10 mouse cellular contexts compared by ENCODE assay signal in genomic region chr5:52309317-52310060, GRCm38 (mm10). TPM values are rescaled to one million over a fixed set of nuclear protein-coding genes. Genes with fewer than 3 reads are reported as not detected.
DNase-seq lines count a peak whose midpoint lies in the region; ATAC-seq and TF ChIP-seq lines count a peak whose summit lies in the region.
"Had no signal": no experiment of that assay in that cellular context is flagged by ENCODE, and none has a peak within 500 bp of the region (broad histone marks: within the 10 kb centered on the region; RNA-seq: fewer than 3 reads in every experiment).

No protein-coding gene starts in this region.

- peak; percentile 79 for ATAC-seq in hindbrain, postnatal 0 days
- ATAC-seq in cerebellum, adult (ENCODE audit: insufficient number of reproducible peaks, low FRiP score, low TSS enrichment) = 0 out of 2 replicates have a peak, but pooled peaks have one; percentile 23
- no peak for ATAC-seq in erythroid progenitor cell, adult 5-6 weeks (replicated peaks; ENCODE audit: low FRiP score, poor library complexity, severe bottlenecking)
- no peak for ATAC-seq in midbrain, embryonic 14.5 days (ENCODE audit: low FRiP score, low TSS enrichment)

- intact Hi-C loops in heart, postnatal 10 days (cut with DNase I) = no loop called here

- DNase-seq in hindbrain, postnatal 0 days (ENCODE audit: low spot score) = peak; percentile 75
- no peak for DNase-seq in hindbrain, embryonic 10.5 days (ENCODE audit: low spot score)
- peak; percentile 86 to 88 for DNase-seq in heart, postnatal 10 days
- DNase-seq in lung, postnatal 10 days = peak; percentile 91
- DNase-seq in MN1 (ENCODE audit: low spot score) = no peak
- no peak for DNase-seq in midbrain, embryonic 14.5 days

- H3K27ac ChIP-seq in hindbrain, postnatal 0 days = no peak overlapping the region
- no peak overlapping the region for H3K27ac ChIP-seq in hindbrain, embryonic 10.5 days
- H3K27ac ChIP-seq in midbrain, embryonic 14.5 days (replicated peaks; ENCODE audit: low read depth, low read length) = no peak overlapping the region
- H3K27ac ChIP-seq: kidney, postnatal 0 days; midbrain, embryonic 12.5 days had no signal

- H3K4me3 ChIP-seq in hindbrain, postnatal 0 days (ENCODE audit: low read length) = no peak overlapping the region
- no peak overlapping the region for H3K4me3 ChIP-seq in hindbrain, embryonic 10.5 days
- H3K4me3 ChIP-seq in midbrain, embryonic 14.5 days (replicated peaks; ENCODE audit: low read depth, low read length) = no peak overlapping the region
- H3K4me3 ChIP-seq: midbrain, embryonic 12.5 days had no signal

- no peaks in the 10 kb centered on the region for H3K36me3 ChIP-seq in hindbrain, postnatal 0 days (ENCODE audit: insufficient read depth, low read length)
- H3K36me3 ChIP-seq in hindbrain, embryonic 10.5 days = no peaks in the 10 kb centered on the region
- no peaks in the 10 kb centered on the region for H3K36me3 ChIP-seq in midbrain, embryonic 14.5 days (ENCODE audit: control insufficient read depth, insufficient read depth, low read length)
- H3K36me3 ChIP-seq: midbrain, embryonic 12.5 days had no signal

- TF ChIP-seq CTCF in hindbrain, postnatal 0 days (IDR thresholded peaks at IDR 0.05; ENCODE audit: low read depth) = peak; percentile 21; the same call in 1 of the 2 replicates

- H3K4me1 ChIP-seq in hindbrain, postnatal 0 days (ENCODE audit: insufficient read depth, low read length) = no peaks in the 10 kb centered on the region
- H3K4me1 ChIP-seq in hindbrain, embryonic 10.5 days (replicated peaks) = no peaks in the 10 kb centered on the region
- H3K4me1 ChIP-seq in midbrain, embryonic 14.5 days (ENCODE audit: control insufficient read depth, insufficient read depth, low read length) = no peaks in the 10 kb centered on the region
- H3K4me1 ChIP-seq: midbrain, embryonic 12.5 days had no signal

- H3K4me2 ChIP-seq in hindbrain, postnatal 0 days (ENCODE audit: low read depth, low read length) = no peak overlapping the region
- no peak overlapping the region for H3K4me2 ChIP-seq in midbrain, embryonic 14.5 days (ENCODE audit: low read length)
- H3K4me2 ChIP-seq: midbrain, embryonic 12.5 days had no signal

- WGBS in hindbrain, postnatal 0 days = 66% methylated on average over 11 of the region's 11 CpGs
- 87% methylated on average over 11 of the region's 11 CpGs for WGBS in hindbrain, embryonic 10.5 days
- WGBS in midbrain, embryonic 14.5 days = 81% methylated on average over 11 of the region's 11 CpGs

- H3K9ac ChIP-seq in hindbrain, postnatal 0 days (replicated peaks; ENCODE audit: low read length) = no peak overlapping the region
- H3K9ac ChIP-seq in midbrain, embryonic 14.5 days (replicated peaks; ENCODE audit: low read length) = no peak overlapping the region
- H3K9ac ChIP-seq: midbrain, embryonic 12.5 days had no signal

- H3K27me3 ChIP-seq in hindbrain, postnatal 0 days (ENCODE audit: insufficient read depth, low read length) = no peaks in the 10 kb centered on the region
- no peaks in the 10 kb centered on the region for H3K27me3 ChIP-seq in hindbrain, embryonic 10.5 days (ENCODE audit: insufficient read depth, poor library complexity, severe bottlenecking)
- no peaks in the 10 kb centered on the region for H3K27me3 ChIP-seq in midbrain, embryonic 14.5 days (ENCODE audit: control insufficient read depth, insufficient read depth, low read length)

- H3K9me3 ChIP-seq in hindbrain, postnatal 0 days (ENCODE audit: low read length) = no peaks in the 10 kb centered on the region
- no peaks in the 10 kb centered on the region for H3K9me3 ChIP-seq in hindbrain, embryonic 10.5 days
- H3K9me3 ChIP-seq in midbrain, embryonic 14.5 days (ENCODE audit: control insufficient read depth, low read length) = no peaks in the 10 kb centered on the region
- H3K9me3 ChIP-seq: midbrain, embryonic 12.5 days had no signal

RNA-seq across cellular contexts. Expression of gene Sod3, which starts 54.1 kb away (rescaled TPM):
- 3.6 and 4.8 TPM in 2 replicates for total RNA-seq in hindbrain, postnatal 0 days (2014; rRNA removed)
- polyA plus RNA-seq in hindbrain, postnatal 0 days (2015; fragmentation: Nextera tagmentation; extraction: Ambion mirVana) = 6.5 and 6.6 TPM in 2 replicates
- polyA plus RNA-seq in hindbrain, embryonic 10.5 days (2016; fragmentation: Nextera tagmentation; extraction: Ambion mirVana) = 1.5 and 2.0 TPM in 2 replicates
- 10 to 100 TPM in 1 of 2 experiments, 1 to 10 TPM in 1; 8.6 to 13.0 TPM for total RNA-seq in heart, postnatal 10 days (2021)
- total RNA-seq in erythroid progenitor cell, adult 5-6 weeks (2015; ENCODE audit: low replicate concordance) = not detected in 2 replicates
- 0.30 TPM in 1 of 2 replicates, not detected in the other for total RNA-seq in erythroid progenitor cell, adult 5-6 weeks (2017; ENCODE audit: low replicate concordance)
- 0.77 and 1.4 TPM in 2 replicates for polyA plus RNA-seq in midbrain, embryonic 14.5 days (2014; fragmentation: Nextera tagmentation; extraction: Ambion mirVana)

Comparison
In these comparisons a context has a peak if more than half of its experiments do, and no peak if none do; other contexts are left out.
1. DNase-seq: peak in hindbrain, postnatal 0 days (single experiment), heart, postnatal 10 days (2 of 2) and lung, postnatal 10 days (single experiment); none in hindbrain, embryonic 10.5 days (single experiment), MN1 (single experiment) and midbrain, embryonic 14.5 days (single experiment).
2. ATAC-seq: peak in hindbrain, postnatal 0 days (single experiment) and cerebellum, adult (single experiment); none in erythroid progenitor cell, adult 5-6 weeks (single experiment) and midbrain, embryonic 14.5 days (single experiment).